Mouse (Mus musculus) WW6 (cell line): Measurements from ENCODE around the gene Grrp1.
"Not testable (repeated sequence)": the region's sequence is repeated elsewhere in the genome, so short reads cannot be mapped to it uniquely, and the experiment has no call there.

Source experiments
- DNase-seq: peaks from one replicate; pipeline ENCODE4 v3.0.0-alpha.2; 2013; ENCODE audit warnings: low read depth, low spot score

The Grrp1 gene

DNA sequence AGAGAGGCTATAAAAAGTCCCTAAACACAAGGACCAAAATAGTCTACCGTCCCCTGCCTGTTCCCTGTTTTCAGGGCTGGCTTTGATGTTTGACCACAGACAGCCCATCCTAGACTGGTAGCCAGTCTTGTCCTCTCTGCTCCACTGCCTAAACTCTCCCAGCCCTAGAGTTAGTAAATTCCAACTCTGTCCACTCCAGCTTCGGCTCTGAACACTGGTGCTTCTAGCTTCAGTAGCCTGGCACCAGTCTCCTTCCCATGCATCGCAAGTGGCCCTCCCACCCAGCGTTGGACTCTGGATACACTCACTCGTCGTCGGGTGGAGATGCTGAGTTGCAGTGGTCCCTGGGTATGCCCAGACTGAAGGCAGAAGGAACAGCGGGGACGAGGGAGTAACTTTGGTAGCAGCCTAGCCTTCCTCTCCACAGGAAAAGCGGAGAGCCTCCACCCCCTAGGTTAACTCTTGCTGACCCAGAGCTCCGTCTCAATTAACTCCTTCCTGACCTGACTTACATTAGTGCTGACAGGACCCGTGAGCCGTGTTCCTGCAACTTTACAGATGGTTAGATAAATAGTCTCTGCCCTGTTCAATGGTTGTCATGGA, at the start of gene Grrp1:
Grrp1 (minus strand) TSS at position 385 of the 603 bp plus-strand sequence.
- no peak for DNase-seq

DNA sequence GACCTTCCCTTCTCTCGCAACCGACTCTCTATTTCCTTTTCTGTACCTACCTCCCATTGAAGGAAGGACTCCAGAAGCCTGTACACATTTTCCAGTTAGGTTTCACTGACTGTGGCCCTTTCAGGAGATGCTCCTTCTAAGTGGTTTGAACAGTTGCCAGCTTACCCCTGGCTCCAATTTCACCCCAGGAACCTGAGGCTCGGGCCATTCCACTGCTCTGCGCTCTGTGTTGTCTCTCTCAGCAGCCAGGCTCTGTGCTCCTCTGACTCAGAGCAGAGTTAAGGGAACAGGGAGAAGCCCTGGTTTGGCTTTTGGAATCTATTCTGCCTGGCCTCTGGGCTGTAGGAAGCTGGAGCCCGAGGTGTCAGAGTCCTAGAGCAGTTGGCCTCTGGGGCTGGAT, 48.2 kb upstream of the Grrp1 start:
- no peak for DNase-seq

DNA sequence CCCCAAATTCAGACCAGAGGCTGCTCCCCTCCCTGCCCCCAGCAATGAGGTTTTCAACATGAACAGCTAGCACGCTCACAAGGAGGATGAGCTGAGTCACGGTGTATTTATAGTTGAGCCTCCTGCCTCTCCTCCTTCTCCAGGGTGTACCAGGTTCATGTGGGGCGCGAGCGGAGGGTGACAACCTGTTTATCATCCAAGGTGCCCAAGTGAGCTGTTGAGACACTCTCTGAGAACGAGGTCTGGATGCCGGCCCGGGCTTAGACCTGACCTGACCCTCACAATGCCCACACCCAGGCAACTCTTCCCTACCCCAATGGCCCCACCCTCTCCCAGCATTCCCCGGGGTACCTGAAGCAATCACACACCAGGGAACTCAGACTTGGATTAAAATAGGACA, 46.4 kb upstream of the Grrp1 start:
- DNase-seq: no peak

DNA sequence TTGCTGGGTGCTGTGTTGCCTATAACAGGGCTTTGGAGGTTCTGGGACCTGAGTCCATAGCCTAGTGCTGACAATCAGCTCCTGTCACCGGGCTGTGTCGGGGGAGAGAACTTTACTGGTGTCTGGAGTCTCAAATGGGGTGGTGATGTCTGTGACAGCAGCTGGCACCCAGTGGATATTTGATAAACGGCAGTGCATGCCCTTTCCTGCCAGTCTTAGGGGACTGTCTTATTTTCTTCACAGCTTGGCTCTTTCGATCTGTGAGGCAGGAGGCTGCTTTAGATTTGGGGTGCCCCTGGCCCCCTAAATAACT, 45.5 kb upstream of the Grrp1 start:
- no peak for DNase-seq

DNA sequence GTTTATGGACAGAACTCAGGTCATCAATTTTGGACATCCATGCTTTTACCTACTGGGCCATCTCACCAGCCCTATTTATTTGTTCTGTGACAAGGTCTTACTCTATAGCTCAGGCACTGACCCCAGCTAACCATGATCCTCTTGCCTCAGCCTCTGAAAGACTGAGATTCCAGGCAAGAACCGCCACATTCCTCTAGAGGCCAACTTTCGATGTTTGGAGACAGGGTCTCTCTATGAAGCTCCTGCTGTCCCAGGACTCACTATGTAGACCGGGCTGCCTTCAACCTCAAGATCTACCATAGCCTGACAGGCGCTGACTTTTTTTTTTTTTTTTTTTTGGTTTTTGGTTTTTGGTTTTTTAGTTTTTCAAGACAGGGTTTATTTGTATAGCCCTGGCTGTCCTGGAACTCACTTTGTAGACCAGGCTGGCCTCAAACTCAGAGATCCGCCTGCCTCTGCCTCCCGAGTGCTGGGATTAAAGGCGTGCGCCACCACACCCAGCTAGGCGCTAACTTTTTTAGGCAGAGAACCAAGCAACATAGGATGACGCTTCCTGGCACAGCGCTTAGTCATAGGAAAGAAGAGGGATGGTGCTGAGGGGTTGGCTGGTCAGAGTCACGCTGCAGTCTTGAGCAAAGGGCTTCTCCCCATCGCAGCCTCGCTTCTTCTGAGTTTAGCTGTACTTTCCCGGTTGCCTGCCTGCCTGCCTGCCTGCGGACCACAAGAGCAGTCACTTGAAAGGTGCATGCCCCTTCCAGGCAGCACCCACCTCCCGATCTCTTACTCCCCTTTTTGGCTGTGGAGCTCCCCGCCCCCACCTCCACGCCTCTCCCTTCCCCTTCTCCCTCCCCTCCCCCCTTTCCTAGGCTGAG, 45.0 kb upstream of the Grrp1 start:
- no peak for DNase-seq

DNA sequence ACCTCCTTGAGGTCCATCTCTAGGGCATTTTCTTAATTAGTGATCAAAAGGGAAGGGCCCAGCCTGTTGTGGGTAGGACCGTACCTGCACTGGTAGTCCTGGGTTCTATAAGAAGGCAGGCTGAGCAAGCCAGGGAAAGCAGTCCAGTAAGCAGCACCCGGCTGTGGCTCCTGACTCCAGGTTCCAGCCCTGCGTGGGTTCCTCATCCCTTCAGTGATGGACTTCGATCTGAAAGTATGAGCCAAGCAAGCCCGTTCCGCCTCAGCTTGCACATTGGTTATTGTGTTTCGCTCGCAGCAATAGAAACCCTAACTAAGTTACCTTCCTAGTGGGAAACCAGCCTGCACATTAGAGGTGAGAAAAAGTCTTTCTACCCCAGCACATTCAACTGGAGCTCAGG, 43.5 kb upstream of the Grrp1 start:
- DNase-seq: no peak

DNA sequence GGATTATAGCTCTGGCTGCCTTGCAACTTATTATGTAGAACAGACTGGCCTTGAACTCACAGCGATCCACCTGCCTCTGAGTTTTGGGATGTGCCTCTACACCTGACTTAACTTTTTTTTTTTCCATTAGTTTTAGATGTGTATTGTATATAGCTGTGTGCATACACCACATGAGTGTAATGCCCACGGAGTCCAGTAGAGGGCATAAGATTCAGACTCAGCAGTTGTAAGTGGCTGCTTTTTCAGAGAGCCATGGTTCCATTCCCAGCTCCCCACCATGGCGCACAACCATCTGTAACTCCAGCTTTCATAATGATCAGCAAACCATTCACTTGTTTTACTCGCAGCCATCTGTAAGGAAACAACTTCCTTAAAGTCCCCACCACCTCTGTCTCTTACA, 42.6 kb upstream of the Grrp1 start:
- DNase-seq: no peak

DNA sequence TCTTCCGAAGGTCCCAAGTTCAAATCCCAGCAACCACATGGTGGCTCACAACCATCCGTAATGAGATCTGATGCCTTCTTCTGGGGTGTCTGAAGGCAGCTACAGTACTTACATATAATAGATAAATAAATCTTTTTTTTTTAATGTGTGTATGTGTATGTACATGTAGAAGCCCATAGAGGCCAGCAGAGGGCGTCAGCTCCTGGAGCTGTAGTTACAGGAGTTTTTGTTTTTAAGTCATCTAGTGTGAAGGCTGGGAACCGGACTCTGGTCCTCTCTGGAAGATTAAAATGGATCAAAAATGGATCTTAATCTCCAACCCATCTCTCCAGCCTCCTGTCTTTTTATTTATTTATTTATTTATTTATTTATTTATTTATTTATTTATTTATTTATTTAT, 42.2 kb upstream of the Grrp1 start:
- DNase-seq: not testable (repeated sequence)

DNA sequence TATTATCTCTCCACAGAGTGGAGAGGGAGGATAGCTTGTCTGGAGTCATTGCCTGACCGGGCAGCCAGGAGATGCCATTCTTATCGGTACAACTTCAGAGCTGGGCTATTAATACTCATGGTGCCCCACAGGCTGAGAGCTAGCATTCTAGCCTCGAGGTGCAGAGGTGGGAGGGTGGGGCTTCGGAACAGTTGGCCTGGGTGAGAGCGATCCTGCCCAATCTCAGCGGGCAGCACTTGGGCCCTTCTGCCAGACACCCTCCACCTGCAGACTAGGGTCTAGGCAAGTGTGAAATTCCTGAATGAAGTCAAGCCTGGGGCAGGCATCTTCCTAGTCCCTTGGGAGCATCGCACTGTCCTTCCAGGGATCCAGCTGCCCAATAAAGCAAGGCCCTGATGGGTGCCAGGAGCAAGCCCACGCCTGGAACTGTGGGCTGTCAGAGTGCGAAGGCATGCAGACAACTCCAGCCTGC, 39.8 kb upstream of the Grrp1 start:
- no peak for DNase-seq

DNA sequence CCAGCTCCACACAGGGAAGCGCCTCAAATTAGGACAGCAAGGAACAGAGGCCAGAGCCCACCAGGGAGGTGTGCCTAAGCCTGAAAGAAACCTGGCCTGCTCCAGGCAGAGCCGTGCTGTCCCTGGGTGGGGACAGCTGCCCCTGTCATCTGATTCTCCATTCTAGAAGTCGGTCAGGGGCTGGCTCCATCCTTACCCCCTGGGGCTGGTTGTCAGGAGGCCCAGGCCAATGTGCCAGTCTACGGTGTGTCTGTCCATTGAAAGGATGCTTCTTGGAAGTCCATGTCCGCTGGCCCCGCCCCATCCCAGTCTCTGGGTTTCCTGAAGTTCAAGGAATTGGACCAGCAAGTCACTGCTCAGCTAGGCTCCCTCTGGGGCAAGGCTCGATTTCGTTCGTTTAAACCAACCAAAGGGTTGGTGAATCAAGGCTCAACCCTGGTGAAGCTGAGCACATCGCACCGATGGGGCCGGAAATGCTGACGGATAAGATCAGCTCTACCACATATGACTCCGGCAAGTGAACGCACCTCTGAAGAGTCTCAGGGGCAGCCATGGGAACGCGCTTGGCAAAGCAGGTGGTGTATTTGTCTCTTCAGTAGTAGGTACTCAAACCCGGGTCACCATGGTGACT, 39.3 kb upstream of the Grrp1 start:
- no peak for DNase-seq

DNA sequence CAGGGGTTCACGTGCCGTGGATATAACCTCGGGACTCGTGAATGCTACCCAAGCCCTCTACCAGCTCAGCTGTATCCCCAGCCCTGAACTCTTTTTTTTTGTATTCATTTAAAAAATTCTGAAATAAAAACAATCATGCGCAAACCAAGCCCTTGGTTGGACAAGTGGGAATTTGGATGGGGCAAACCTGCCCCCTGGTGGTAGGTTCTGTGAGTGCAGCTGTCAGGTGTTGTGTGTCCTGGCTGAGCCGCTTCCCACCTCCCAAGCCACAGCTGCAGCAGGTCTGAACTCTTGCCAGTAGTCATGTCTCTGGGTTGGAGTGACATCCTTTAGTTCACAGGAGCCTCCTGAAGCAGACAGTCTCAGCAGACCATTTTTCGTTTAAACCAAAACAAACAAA, 38.2 kb upstream of the Grrp1 start:
- DNase-seq: peak; percentile 42

DNA sequence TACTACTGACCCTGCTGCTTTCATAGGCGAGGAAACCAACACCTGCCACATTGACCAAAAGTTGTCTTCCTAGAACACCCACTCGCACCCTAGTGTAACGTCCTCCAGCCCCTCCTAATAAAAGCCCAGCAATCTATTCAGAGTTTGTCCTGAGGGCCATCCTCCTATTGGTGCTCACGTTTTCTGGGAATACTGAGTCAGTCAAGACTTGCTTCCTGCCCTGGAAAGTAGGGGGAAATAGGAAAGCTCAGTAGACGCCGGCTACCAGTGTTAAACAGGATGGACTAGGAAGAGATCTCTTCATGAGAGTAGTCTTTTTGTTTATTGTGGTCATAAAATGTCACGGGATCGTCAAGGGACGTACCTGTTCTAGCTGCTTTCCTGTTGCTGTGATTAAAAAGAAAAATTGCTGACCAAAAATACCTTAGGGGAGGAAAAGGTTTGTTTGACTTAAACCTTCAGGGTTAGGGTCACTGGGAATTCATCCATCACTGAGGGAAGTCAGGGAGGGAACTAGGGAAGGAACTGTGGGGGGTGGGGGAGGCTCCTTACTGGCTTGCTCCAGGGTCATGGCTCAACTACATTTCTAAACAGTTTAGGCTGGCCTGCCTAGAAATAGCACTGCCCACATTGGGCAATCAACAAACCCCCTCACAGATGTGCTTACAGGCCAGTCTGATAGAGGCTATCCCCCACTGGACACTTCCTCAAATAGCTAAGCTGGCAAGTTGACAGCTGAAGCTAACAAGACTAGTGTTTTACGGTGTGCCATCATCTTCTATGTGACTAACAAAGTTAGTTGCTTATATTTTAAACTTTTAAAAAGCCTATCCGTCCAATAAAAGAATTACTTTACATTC, 34.7 kb upstream of the Grrp1 start:
- DNase-seq: no peak

DNA sequence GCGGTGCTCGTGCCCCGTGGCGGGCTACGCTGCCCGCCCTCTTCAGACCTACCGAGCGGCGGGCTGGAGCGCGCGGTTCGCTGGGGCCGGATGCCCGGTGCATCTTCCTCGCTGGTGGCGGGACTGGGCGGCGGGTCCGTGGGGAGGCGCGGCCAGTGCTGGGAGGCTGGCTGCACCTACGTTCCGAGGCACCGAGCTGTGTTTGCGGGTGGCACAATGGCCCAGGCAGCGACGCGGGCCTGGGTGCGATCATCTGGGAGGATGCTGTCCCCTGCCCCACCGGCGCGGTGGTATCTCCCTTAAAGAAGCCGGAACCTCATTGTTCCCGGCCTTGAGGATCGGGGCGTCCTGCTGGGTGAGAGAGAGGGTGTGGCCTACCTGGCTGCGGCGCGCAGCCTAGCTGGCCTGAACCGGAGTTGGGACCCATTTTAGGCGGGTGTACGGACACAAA, 33.7 kb upstream of the Grrp1 start, which contains the start of gene Pdik1l:
Pdik1l (minus strand) TSS at position 321 of the 451 bp plus-strand sequence.
- peak; percentile 87 for DNase-seq

DNA sequence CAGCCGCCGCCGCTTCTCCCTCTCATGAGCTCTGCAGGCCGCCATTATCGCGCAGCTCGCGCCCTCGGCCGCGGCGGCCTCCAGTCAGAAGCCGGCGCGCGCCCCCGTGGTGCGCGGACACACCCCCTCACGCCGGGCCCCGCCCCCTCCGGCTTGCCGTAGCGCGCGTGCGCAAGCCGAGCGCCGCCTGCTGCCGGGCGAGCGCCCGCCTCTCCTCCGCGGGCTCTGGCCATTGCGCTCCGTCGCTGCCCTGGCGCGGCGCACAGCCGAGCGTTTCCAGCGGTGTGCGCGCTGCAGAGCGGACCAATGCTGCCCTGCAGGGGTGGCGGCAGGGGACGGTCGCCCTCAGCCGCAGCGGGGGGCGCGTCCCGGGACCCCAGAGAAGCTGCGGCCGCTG, 33.3 kb upstream of the Grrp1 start:
- peak; percentile 69 for DNase-seq

DNA sequence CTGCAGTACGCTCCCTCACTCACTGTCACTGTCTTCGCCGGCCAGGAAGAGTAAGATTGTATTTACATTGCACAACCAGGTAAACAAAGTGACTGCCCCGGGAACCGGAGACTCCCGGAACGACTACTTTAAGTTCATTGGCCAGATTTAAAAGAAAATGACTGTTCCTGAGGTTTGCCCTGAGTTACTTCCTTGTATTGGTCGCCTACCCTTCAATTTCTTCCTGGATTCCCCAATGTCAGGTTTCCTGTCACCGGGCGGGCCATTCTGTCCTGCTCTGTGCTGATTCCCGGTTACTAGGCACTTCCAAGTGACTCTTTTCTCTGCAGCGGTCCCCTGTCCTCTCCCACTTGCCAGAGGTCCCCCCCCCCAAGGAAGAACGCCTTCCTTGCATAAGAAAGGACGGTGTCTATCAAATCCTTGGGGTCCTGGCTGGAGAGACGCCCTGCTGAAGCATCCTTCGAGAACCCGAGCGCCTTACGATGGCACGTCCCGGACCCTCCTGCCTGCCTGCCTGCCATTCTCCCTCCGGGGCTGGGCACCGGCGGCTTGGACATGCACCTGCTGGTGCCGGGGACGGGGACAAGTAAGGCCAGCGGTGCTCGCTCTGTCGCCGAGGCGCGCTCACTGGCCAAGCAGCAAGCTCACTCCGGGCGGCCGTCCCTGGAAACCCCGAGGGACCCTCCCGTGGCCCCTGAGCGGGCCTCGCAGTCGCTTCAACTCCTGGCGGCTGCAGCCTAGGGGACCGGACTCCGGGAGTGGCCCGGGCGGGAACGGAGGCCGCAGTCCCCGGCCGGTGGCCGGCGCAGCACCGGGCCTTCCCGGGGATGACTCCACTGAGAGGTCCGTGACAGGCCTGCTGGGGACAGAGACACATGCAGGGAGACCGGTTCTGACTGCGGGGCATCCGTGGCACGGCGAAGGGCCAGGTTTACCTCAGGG, 32.6 kb upstream of the Grrp1 start:
- DNase-seq: no peak

DNA sequence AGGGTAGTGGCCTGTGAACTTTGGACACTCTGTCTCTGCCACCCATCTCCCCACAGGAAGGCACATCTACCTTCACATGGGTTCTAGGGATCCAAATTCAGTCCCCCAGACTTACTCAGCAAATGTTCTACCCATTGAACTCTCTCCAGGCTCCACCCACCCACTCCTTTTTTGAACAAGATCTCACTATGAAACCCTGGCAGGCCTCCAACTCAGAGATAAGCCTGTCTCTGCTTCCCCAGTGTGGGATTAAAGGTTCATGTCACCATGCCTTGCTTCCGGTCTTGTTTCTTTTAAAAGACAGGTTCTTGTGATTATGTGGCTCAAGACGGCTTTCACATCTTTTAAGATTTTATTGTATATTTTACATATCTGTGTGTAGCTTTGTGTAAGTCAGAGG, 31.0 kb upstream of the Grrp1 start:
- DNase-seq: no peak

DNA sequence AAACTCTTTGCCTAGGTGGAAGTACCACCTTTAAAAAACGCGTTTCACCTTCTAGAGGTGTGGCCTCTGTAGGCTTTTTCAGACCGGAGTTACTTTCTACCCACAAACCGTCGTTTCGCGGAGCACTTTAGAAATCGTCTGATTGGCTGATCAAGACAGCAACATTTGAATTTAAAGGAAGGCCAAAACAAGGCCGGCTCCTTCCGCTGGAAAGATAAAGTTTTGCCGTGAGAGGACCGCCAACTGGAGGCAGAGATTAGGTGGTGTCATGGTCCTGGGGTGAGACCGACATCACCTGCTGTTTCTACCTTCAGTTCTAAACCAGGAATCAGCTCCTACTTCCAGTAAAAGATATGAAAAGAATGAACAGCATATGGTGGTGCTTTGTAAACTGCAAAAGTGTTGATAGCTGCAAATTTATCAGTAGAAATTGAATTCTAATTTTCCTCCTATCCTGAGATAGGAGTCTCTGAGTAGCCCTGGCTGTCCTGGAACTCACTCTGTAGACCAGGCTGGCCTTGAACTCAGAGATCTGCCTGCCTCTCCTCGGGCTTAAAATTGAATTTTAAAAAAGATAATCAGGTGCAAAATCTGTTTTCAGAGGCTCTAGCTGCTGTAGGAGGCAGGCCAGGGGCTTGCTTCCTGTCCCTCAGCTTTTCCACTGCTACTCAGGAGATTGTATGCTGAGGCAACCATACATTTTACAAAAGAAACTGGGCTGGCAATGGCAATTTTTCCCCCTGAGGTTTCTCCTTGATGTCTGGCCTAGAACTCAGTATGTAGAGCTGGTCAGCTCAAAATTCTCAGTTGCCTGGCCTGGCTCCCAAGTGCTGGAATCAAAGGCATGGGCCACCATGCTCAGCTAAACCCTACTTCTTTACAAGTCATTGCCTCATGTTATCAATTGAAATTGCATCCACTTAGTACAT, 19.8 kb upstream of the Grrp1 start:
- no peak for DNase-seq

DNA sequence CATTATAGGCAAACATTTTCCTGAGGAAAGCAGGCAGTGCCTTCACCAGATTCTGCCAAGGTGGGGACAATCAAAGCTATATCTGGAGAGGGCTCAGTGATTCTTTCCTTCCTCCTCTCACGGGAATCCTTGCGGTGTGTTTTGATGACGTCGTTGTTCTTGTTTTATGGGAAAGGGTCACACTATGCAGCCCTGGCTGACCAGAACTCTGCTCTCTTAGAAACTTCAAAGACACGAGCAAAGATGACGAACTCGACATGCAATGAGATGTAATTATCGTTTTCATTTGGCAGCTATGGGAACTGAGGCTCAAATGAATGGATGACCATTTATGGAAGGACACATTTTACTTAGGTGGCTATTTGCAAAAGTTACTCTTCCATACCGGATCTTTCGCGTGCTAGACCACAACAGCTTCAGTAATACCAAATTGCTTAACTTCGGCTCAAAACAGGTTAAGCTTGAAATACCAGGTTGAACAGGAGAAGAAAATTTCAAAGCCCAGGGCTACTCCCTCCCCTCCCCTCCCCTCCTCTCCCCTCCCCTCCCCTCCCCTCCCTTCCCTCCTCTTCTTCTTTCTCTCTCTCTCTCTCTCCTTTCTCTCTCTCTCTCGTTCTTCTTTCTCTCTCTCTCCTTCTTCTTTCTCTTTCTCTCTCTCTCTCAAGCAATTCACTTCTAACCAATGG, 19.0 kb upstream of the Grrp1 start:
- DNase-seq: no peak

DNA sequence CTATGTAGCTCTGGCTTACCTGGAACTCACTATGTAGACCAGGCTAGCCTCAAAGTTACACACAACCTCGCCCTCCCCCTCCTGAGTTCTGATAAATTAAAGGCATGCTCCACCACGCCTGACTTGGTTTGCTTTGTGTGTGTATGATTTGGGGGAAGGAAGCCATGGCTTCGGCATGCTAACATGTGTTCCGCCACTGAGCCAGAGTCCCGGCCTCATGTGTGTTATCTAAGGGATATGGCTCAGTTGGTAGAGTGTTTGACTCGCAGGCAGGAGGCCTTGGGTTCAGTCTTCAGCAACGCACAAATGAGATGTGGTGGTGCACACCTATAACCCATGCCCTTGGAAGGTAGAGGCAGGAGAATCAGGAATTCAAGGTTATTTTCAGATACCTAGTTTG, 18.1 kb upstream of the Grrp1 start:
- DNase-seq: no peak
